Mouse (Mus musculus) megakaryocyte progenitor cell, adult 5-6 weeks (primary cell): ENCODE data around the gene Ipo7. TPM values are rescaled to one million over a fixed set of nuclear protein-coding genes. Genes with fewer than 3 reads are reported as not detected.
"Not testable (repeated sequence)": the region's sequence is repeated elsewhere in the genome, so short reads cannot be mapped to it uniquely, and the experiment has no call there.

Experiments
- ATAC-seq: replicated peaks from 2 replicates; pipeline ENCODE4 v1.8.0; 2016; ENCODE audit warnings: mild to moderate bottlenecking, moderate TSS enrichment, inconsistent platforms; ENCODE audit not compliant: poor library complexity
- total RNA-seq, 2 experiments: library from RNA; stranded (forward) in 1 of 2; stranded (reverse) in 1 of 2; fragments of 157-497, 149-512 nt in 1 of 2; fragments of 200-1000 nt in 1 of 2; gene quantifications; 2 replicates each; pipeline versions ENCODE4 v1.2.3 to v1.2.4; 2015 to 2017

The Ipo7 gene
- total RNA-seq (2015) (121 and 127 TPM in 2 replicates), total RNA-seq (2017) (205 and 250 TPM in 2 replicates)

GRCm38 (mm10) chr7:110018117-110018630, at the start of gene Ipo7:
Gene Ipo7 (plus strand): TSS chr7:110018274.
- ATAC-seq = peak; percentile 95

GRCm38 (mm10) chr7:109968924-109969450, 49.1 kb upstream of the Ipo7 start:
- no peak for ATAC-seq

GRCm38 (mm10) chr7:109969542-109969941, 48.5 kb upstream of the Ipo7 start:
- no peak for ATAC-seq

- ATAC-seq = no peak
Measured at GRCm38 (mm10) chr7:109975966-109976715, 41.9 kb upstream of the Ipo7 start.

GRCm38 (mm10) chr7:109977131-109977530, 40.9 kb upstream of the Ipo7 start:
- not testable (repeated sequence) for ATAC-seq

GRCm38 (mm10) chr7:109984608-109985007, 33.5 kb upstream of the Ipo7 start:
- ATAC-seq = not testable (repeated sequence)

GRCm38 (mm10) chr7:109985661-109986132, 32.4 kb upstream of the Ipo7 start:
- ATAC-seq = peak; percentile 24

- ATAC-seq = peak; percentile 96
Measured at GRCm38 (mm10) chr7:109986133-109986669, 31.9 kb upstream of the Ipo7 start.

GRCm38 (mm10) chr7:109986775-109987174, 31.3 kb upstream of the Ipo7 start, which contains the start of gene Tmem41b:
Gene Tmem41b (minus strand): TSS chr7:109986929.
- ATAC-seq = not testable (repeated sequence)

- no peak for ATAC-seq
Measured at GRCm38 (mm10) chr7:109991286-109991685, 26.8 kb upstream of the Ipo7 start.

GRCm38 (mm10) chr7:109993157-109993959, 24.7 kb upstream of the Ipo7 start:
- no peak for ATAC-seq

GRCm38 (mm10) chr7:109998388-109998787, 19.7 kb upstream of the Ipo7 start:
- ATAC-seq = no peak

- peak; percentile 53 for ATAC-seq
Measured at GRCm38 (mm10) chr7:110002092-110002491, 16.0 kb upstream of the Ipo7 start.

GRCm38 (mm10) chr7:110002968-110003367, 15.1 kb upstream of the Ipo7 start:
- no peak for ATAC-seq

- ATAC-seq = peak; percentile 61
Measured at GRCm38 (mm10) chr7:110005976-110006375, 12.1 kb upstream of the Ipo7 start.

- peak; percentile 76 for ATAC-seq
Measured at GRCm38 (mm10) chr7:110006471-110007195, 11.4 kb upstream of the Ipo7 start.

- ATAC-seq = peak; percentile 84
Measured at GRCm38 (mm10) chr7:110008513-110008912, 9.6 kb upstream of the Ipo7 start.

GRCm38 (mm10) chr7:110009084-110009483, 9.0 kb upstream of the Ipo7 start:
- no peak for ATAC-seq

GRCm38 (mm10) chr7:110011417-110011816, 6.7 kb upstream of the Ipo7 start:
- no peak for ATAC-seq

GRCm38 (mm10) chr7:110014272-110014671, 3.8 kb upstream of the Ipo7 start:
- no peak for ATAC-seq
